Mouse (Mus musculus) thymus, postnatal 4 days (tissue): ENCODE measurements around the gene D130052B06Rik.

Source experiments
- DNase-seq: peaks from one replicate; pipeline ENCODE4 v3.0.0; 2021

The D130052B06Rik gene

DNA sequence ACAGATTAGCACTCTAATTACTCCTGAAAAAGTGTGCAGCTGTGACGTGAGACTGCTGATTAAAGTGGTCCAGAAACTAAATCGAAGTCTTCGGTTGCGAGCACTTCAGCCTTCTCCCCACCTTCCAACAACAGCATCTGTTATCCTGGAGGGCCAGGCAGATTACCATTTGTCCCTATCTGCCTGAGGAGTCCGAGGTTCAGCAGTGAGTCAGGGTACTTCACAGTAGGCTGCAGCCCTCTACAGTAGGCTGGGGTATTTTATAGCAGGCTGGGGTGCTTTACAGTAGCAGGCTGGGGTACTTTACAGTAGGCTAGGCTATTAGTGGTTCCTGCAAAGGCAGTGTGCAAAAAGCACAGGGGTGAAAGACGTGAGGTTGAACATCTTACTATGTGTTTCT, 69.3 kb downstream of the D130052B06Rik start:
- DNase-seq, result no peak

GRCm38 (mm10) chr11:33670105-33670965, 71.2 kb downstream of the D130052B06Rik start:
- no peak for DNase-seq
